Mouse (Mus musculus) lung, postnatal 25 days (tissue): ENCODE measurements around the gene Insig1.

Experiments
- DNase-seq: peaks from one replicate; pipeline ENCODE4 v3.0.0; 2022; ENCODE audit warnings: low spot score

The Insig1 gene

DNA sequence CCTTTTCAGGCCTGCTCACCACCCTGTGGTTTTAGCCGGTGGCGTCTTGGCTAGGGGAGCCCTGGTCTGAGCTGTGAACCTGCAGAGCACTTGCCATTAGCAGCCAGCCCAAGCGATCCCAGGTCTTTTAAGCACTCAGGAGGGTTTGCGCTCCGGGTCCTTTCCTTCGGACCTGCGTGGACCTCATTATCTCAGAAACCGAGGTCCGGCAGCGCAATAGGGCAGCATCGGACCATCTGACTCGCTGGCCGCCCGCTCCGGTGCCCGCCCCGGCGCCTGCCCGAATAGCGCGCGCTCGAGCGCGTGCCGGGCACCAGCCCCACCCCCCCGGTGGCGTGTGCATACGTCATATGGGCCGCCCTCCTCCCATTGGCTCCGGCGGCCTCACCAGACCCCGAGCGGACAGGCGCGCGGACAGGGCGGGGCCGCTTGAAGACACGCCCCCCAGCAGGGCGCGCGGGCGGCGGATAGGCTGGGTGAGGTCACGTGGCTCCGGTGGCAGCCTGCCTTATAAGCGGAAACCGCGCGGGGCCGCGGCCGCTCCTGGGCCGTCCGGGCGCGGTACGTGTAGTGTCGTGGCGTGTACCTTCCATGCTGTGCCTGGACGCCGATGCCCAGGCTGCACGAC is at the start of gene Insig1:
Gene Insig1, plus strand, starts transcription at position 536 of the 628 bp plus-strand sequence.
- peak; percentile 98 for DNase-seq

DNA sequence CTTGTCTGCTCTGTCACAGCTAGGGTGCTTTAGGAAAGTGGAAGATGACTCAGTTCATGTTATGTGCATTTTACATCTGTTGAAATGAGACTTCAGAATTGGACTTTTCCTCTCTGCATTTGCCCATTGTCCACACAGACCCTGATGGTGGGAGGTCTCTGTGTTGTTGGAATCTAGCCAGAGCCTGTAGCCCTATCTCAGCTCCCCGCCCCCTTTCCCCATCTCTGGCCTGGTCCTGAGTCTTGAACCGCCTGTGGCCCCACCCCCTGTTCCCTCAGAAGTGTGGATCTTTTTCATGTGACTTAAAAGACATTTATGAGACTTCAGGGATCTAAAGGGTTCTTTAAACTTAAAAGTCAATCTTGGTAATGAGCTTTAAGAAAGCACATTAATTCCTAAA is 47.7 kb upstream of the Insig1 start:
- no peak for DNase-seq

DNA sequence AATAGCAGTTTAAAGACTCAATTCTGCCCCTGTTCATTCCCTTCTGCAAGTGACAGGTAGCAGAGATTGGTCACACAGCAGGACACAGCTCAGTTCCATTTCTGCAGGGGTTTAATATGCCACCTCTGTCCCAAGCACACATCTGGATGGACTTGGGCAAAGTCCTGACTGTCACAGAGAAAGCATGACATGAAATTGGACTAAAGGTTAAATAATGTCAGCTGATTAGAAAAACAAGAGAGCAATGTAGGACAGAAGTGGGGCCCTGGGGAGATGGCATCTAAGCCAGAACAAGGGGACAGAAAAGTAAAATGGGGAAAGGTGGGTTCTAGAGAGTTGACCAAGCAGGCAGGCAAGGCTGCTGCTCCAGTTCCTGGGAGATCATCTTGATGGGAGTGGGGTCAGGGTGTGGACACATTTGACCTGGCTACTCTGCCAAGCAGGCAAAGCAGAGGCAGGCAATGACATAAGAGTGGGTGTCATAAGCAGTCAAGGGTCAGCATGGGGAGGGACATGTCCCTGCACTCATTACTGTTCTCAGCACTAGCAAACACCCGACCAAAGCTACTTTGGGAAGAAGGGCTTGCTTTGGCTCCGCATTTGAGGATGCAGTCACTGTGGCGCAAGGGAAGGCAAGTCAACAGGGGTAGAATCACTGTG is 39.5 kb upstream of the Insig1 start:
- no peak for DNase-seq

DNA sequence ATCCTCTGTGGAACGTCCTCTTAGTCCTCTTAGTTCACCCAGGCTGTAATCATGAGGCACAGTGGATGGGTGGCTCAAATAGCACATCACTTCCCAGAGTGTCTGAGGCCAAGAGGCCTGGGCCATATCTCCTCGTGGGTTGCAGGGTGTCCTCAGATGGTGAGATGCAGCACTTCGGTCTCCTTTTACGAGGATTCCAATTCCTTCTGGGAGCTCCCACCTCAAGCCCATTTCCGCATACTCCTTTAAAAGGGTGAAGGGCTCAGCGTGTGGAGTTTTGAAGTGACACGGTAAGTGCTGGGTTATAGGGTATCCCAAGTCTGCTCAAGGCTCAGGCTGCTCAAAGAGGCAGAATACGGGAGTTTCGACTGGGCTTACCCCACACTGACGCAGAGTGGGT is 38.3 kb upstream of the Insig1 start:
- no peak for DNase-seq

DNA sequence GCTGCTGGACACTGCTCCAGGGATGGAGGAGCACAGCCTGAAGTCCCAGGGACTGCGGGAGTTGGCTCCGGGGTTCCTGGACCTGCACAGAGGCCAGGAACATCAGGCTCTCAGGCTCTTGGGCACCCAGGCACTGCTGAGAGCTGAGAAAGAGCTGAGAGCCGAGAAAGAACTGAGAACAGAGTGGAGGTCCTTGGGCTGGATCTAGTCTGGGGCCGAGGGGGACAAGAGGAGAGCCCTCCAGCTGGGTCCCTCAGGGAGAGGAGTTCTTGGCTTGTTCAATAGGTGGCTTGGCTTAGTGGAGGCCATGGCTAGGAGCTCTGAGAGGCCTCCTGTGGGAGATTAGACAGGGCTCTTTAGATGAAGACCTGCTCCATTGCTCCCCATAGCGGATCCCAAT is 37.9 kb upstream of the Insig1 start:
- DNase-seq, result no peak

DNA sequence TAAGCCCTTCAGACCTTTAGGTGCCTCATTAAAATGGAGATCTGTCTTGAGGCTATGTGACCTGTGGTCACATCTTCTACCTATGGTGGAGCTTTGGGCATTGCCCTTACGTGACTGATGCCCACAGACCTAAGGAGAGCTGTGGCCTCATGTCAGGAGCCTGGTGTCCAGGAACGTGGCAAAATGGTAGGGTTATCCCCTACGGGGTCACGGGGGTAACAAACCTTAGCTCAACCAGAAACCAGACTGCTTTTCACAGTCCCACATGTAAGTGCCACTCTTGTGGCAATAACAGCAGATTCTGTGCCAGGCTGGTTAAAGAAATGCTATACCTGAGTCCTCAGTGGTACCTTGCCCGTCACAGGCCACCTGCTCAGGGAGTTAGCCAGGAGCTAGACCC is 37.3 kb upstream of the Insig1 start:
- no peak for DNase-seq

DNA sequence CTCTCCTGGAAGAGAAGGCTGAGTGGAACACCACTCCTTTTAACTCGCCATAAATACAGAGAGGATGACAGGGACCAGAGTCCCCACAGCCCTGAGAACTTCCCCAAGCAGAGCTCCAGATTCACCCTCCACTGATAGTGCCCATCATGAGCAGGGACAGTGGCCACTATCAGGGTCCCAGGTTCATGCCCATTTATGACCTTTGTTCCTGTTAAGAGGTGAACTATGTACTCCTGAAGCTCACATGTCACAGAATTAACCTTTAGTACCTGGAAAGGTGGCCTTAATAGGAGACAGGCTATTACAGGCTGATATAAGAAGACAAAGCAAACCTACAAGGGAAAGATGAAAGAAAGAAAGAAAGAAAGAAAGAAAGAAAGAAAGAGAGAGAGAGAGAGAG is 35.2 kb upstream of the Insig1 start:
- no peak for DNase-seq

DNA sequence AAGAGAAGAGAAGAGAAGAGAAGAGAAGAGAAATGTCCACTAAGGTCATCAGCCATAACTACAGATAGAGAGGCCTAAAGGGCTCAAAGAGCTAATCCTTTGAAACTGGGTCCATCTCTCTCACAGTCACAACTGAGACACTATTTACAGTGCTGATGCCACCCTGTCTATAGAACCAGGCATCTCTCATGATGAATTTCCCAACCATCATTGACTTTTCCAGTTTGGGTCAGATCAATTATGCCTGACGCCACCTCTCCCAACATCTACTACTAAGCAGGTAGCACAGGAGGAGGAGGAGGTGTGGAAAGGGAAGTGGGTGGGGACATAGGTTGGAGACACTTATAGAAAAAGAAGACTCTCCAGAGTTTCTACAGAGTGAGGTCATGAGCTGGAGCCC is 34.6 kb upstream of the Insig1 start:
- DNase-seq, result no peak

DNA sequence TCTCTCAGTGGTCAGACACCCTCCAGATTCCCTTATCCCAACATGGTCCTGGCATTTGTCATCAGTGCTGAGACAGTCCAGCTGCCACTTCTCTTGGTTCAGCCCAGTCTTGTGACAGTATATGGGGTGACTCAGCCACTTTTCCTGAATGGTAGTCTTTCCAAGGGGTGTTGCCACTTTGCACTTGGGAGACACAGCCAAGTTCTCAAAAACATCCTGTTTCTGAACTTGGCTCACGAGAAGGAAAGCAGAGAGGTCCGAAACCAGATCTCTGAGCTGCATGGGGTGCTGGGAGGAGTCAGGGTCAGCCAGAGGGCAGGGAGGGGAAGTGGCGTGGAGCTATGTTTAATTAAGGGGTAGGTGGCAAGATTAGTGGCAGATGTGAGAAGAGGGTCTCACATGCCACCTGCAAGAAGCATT is 34.0 kb upstream of the Insig1 start:
- peak; percentile 88 for DNase-seq

DNA sequence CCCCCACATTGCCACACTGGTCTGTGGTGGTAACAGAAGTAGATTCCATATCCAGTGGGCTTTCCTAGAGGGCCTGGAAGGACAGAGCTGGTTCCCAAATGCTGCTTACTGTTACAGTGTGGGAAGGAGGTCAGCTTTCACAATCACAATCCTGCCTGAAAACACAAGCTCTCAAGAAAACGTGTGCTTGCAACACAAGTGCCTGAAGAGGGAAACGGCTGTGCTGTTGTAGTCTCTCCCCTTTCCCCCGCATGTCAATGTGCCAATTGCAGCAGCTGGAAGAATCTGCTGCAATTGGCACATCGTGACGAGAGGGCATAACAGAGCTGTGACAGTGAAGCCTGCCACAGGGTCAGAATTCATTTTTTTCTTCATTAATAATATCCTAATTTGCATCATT is 33.5 kb upstream of the Insig1 start:
- DNase-seq, result peak; percentile 79

DNA sequence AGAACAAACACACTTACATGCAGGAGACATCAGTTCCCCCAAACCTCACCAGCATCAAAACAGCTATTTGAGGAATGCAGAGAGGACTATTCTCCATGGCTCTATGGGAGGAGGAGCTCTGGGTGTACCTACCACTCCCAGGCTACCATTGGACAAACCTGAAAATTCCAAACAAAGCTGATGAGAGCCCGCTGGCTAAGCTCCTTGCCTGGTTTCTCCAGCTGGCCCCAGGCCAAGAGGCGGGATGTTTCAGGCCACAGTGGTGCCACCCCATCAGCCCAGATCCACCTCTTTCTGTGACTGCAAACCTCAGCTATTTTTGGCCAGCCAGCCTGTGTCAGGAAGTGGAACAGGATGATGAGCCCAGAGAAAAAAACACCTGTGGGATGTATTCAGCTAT is 33.0 kb upstream of the Insig1 start:
- peak; percentile 88 for DNase-seq

DNA sequence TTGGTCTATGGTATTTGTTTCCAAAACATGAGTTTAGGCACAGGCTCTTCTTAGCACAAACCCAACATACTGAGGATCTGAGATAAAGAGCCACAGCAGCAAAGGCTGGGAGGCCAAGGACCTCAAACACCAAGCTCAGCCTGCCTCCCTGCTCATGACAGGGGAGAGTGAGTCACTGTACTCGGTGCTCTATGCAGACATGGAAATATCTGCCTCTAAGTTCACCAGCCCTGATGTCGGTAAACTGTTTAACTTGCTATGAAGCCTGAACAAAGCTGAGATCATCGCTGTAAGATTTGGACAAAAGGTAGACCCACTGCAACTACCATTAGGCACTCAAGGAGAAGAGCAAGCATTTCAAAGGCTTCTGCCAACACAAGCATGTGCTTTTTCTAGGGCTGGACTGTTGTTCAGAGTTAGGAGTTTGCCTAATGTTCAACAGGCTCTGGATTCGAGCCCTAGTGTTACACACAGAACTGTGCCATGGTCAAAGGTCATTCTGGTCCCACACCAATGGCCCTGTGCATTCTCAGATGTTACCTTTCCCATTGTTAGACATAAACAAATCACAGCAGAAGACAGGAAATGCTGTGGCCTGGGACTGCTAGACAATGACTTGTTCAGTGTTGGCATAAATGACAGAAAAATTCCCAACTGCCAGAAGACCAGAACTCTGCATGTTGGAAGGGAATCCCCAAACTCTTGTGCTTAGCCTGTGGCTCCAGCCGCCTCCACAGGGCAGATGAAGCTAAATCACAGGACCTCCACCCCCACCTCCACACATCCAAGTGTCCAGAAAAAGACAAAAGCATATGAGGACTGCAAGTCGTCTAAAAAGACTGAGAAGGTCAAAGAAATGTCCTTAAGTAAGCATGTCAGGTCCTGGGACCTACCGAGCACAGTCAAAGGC is 31.2 kb upstream of the Insig1 start:
- DNase-seq, result peak; percentile 31

DNA sequence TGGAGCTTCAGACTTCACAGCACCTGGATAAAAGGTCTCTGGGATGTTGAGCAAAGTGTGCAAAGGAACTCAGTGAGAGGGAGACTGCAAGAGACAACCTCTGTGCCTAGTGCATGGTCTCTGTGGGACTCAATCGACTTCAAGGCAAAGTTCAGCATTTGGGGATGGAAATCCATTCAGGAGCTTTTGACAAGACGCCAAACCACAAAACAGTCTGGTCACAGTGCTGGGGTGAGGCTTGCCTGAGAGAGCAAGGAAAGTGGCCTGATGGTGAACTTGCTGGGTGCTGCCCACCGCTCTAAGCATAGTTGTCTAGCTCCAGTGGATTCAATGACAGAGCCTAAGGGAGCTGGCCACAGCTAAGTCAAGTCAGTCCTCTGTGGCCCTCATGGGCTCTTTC is 30.4 kb upstream of the Insig1 start:
- DNase-seq, result no peak

DNA sequence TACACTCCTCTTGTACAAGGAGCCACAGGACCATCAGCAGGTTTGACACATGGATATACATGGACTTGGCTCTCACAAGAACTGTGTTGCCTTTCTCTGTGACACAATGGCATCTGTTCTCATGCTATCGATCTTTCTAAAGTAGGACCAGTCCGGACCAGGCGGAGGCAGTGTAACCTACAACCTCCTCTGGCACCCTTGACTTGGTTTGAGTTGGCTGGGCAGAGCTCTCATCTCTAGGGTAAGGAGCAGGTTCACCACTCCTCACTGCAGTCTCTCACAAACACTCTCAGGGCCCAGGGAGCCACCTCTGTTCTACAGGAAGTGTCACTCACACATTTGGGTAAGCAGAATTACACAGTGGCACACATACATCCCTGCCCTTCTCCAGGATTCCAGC is 29.1 kb upstream of the Insig1 start:
- no peak for DNase-seq

DNA sequence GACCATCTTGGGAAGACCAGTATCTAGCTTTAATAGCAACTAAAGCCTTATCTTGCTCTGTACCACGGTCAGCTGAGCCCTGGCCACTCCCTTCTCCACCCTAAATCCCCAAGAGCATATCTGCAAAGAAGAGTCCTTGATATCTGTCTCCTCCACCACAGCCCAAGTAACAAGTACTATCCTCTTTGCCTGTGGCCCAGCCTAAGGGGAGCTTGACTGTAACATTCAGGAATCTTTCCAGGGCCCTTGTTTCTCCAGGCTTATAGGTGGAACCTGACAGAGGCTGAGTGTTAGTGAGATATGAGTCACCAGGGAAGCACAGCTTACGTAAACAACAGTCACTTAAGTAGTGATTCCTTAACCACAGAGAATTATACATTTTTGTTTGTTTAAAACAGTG is 28.4 kb upstream of the Insig1 start:
- DNase-seq, result peak; percentile 27

DNA sequence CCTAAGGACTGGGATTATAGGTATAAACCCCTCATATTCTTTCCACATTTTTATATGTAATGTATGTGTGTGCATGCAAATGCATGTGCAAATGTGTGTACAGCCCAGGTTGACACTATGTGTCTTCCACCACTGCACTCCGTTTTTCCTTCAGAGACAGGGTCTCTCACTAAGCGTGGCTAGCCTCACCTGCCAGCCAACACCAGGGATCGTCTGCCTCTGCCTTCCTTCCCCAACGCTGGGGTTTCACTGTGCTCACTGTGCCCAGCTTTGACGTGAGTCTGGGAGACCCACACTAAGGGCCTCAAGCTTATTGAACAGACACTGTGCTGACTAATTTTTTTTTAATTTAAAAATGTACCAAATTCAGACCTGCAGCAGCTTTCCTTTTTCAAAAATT is 27.8 kb upstream of the Insig1 start:
- no peak for DNase-seq

DNA sequence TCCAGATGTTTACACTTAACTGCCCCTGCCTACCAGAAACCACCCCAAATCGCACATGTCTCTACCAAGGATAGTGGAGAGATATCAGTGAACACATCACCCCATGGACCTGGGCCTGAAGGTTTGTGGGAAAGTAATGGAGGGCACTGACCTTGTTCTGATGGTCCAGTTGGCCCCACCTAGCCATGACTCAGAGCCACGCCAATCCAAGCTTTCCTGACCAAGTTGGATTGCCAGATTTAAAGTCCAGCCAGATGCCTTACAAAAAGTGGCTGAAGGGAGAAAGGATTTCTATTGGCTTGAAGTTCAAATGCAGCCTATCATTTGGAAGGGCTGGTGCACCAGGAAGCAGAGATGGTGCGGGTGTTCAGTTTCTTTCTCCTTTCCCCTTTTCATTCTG is 24.2 kb upstream of the Insig1 start:
- DNase-seq, result no peak

DNA sequence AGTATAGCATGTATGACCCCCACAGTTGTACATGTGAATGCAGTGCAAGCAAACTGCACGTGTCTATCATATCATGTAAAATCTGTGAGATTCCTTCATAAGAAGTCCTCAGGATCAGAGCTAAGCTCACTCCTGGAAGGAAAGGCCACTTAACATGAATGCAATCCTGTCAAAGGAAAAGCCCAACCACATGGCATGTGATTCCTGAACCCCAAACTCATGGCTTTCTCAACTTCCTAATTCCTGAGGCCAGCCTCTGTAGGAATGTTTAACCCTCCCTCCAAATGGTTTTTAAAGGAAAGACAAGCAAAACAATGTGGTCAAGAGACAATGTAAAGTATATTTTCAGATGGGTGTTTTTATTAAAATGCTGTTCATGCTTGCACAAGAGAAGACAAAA is 23.2 kb upstream of the Insig1 start:
- no peak for DNase-seq

DNA sequence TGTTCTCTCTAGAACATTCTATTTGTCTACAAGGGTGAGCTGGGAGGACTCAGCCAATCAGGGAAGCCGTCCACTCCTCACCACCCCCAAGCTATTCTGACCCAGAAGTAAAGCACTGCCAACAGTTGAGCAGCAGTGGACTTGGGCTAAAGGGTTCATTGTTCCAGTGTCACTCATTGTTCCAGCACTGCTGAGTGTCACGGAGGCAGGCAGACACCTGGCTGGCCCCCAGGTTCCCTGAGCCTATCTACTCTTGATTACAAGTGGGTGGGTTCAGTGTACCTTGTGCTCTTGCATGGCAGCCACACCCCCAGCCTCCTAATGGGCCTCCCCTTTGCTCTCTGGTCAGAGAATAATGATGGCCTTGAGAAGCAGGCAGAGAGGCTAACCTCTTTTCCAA is 15.7 kb upstream of the Insig1 start:
- DNase-seq, result peak; percentile 65

DNA sequence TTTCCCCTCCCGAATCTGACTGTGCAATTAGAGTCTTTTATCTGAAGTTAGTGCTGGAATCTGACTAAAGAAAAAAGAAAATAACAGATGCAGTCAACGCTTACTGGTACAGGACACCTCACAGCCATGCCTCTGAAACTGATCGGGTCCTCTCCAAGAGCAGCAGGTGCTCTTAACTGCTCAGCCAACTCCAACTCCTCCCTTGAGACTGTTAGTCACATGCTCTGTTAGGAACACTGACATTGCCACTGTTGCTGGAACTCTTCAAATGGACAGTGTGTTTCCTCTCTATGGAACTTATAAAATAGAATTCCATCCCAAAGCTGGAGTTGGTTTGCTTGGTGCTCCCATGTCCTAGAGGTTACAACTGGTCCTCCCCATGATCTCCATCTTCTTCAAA is 14.3 kb upstream of the Insig1 start:
- no peak for DNase-seq

DNA sequence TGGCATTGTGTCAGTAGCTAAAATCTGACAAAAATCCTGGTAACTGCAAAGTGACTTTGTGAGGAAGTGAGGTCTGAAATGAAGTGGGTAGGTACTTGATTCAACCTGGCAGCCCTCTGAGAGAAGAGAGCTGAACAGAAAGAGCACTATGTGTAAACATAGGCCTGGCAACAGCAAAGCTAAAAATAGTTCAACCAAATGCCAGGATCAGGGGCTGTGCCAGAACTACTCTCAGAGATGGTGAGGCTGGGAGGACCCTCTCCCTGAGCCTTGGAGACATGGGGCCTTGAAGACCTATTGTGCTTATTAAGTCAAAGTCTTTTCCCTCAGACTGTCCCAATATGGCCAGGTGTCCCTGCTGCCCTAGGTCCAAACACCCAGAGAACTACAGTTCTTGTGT is 10.7 kb upstream of the Insig1 start:
- DNase-seq, result peak; percentile 59

DNA sequence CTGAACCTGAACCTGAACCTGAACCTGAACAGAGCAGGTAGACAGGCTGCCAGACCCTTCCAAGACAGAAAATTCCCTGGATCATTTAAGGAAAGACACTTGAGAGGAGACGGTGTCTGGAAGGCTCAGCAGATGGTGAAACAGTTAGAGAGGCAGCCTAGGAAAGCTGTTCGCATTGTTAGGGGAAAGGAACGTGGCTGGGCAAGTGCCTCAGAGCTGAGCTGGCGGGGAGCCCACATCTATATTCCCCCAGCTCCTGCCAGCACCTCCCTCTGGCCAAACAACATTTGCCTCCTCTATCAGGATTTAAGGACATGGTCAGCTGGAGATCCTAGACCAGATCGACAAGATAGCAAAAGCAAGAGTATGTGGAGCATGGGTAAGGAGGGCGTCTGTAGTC is 10.2 kb upstream of the Insig1 start:
- peak; percentile 21 for DNase-seq

DNA sequence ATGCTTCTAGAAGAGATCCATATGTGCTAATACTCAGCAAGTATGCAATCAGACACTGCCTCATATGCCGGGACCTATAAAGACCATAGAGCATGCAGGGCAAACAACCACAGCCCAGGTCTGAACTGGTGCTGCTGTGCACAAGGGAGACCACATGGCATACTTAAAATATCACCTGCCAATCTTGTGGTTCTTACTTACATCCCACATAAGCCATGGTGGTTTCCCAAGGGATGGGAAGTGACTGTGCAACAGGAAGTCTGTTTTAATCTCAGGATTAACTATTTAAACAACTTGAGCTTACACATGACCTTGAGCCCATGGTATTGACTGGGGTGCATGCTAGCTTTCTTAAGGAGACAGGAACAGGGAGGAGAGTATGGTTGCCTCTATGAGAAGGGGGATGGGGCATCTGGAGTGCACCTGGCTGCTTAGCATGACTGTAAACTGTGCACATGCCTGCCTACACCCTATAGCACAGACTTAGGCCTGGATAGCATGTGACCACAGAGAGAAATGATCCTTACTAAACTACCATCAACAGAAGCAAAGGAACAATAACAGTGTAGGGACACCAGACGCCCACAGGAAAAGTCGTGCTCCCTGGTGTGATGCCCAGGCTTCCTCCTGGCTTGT is 7.1 kb upstream of the Insig1 start:
- DNase-seq, result no peak
